Mouse (Mus musculus): ENCODE measurements around the gene Calhm3. TPM values are rescaled to one million over a fixed set of nuclear protein-coding genes. Genes with fewer than 3 reads are reported as not detected.
"Not testable (repeated sequence)": the region's sequence is repeated elsewhere in the genome, so short reads cannot be mapped to it uniquely, and the experiment has no call there.

Calhm3 gene
- total and polyA plus RNA-seq, 3 experiments, result not detected

DNA sequence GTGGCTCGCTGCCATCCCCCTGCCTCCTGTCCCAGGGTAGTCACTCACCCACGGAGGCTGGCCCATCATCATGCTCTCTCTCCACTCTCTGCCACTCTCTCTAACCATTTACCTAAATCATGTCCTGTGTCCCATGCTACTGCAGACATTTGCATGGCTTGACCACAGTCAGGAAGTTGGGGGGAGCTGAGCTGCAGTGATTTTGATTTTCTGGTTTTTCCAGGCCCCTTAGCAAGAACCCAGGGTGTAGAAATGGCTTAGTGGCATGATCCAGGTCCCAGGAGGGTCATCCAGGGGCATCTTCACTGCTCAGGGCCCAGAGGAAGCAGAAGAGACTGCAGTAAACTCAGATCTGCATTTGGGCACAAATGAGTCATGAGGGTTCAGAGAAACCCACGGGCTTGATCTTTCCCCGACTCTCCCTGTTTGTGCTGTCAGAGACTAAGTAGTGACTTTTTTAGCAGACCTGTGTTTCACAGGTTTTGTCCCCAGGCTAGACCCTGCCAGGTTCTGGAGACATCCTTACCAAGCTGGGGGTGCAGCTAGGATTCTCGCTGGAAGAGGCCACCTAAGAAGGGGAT lies 9.2 kb downstream of the Calhm3 start:
- Histone ChIP-seq H3K27me3 (ENCODE audit: control insufficient read depth, insufficient read depth, low read length) (no peaks in the 10 kb centered on the region; the same call in 1 of the 2 replicates), H3K27ac (no peak overlapping the region), H3K4me3 (no peak overlapping the region), H3K4me1 (ENCODE audit: control insufficient read depth, insufficient read depth, low read length) (no peaks in the 10 kb centered on the region), H3K9ac (ENCODE audit: low read depth, low read length) (no peak overlapping the region), H3K36me3 (ENCODE audit: control insufficient read depth, insufficient read depth, low read length) (no peaks in the 10 kb centered on the region), H3K79me2 (replicated peaks; ENCODE audit: control insufficient read depth, insufficient read depth, low read length) (no peaks in the 10 kb centered on the region)
- intact Hi-C loops (cut with DNase I), result no loop called here
- 72% methylated on average over 5 of the region's 5 CpGs for WGBS
- DNase-seq, result no peak
- TF ChIP-seq CTCF (IDR thresholded peaks at IDR 0.05) (no peak), EP300 (IDR thresholded peaks at IDR 0.05; ENCODE audit: insufficient read depth, low read depth, low read length) (no peak), POLR2A (IDR thresholded peaks at IDR 0.05; ENCODE audit: insufficient read depth, low read depth, low read length) (no peak)

DNA sequence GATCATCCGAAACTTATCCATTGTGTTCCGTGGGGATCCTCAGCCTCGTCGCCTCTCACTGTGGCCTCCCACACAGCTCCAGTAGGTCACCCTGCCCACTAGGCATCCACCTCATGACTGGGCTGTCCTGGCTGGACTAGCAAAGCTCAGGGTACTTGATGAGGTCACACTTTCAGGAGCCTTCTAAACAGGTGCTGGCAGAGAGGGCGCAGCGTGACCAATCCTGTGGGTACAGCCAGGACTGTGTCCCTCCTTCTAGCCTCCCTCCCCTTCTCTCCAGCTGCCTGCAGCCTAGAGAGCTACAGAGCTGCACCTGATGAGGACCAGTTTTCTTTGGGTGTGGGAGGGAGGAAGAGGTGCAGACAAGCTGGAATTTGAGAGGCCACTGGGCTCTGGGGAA lies 13.4 kb downstream of the Calhm3 start, which contains the start of gene Calhm1:
Gene Calhm1, minus strand, starts transcription at position 101 of the 400 bp plus-strand sequence.
- intact Hi-C loops (cut with DNase I), result no loop called here
- TF ChIP-seq CTCF (IDR thresholded peaks at IDR 0.05) (no peak), POLR2A (IDR thresholded peaks at IDR 0.05; ENCODE audit: insufficient read depth, low read depth, low read length) (no peak)
- Histone ChIP-seq H3K27ac (no peak within 1 kb of the TSS), H3K36me3 (ENCODE audit: control insufficient read depth, insufficient read depth, low read length) (no peaks in the 10 kb centered on the region), H3K4me1 (ENCODE audit: control insufficient read depth, insufficient read depth, low read length) (no peaks in the 10 kb centered on the region), H3K4me3 (no peak within 1 kb of the TSS), H3K27me3 (ENCODE audit: control insufficient read depth, insufficient read depth, low read length) (no peaks in the 10 kb centered on the region), H3K9ac (ENCODE audit: low read depth, low read length) (no peak within 1 kb of the TSS), H3K79me2 (replicated peaks; ENCODE audit: control insufficient read depth, insufficient read depth, low read length) (no peaks in the 10 kb centered on the region)
- WGBS, result 92% methylated on average over 6 of the region's 6 CpGs
- DNase-seq, result no peak

DNA sequence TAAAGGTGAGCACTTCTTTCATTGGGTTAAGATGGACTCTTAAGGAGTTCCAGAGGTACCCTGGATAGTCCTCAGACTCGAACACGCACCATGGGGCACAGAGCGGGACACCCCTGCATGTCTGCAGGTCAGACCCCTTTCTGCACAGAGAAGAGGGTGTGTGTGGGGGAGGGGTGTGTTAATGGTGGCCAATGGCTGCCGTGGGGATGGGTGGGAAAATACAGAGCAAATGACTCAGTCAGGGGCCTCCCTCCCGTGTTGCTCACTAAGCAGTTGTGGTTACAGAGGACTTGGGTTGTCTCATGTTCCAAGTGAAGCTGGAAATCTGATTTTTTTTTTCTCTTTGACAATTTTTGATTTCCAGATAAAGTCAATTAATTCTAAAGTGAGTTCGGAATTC lies 15.1 kb downstream of the Calhm3 start:
- peaks cover 3% of the 10 kb centered on the region; the same call in 1 of the 2 replicates for H3K4me1 ChIP-seq (ENCODE audit: control insufficient read depth, insufficient read depth, low read length)

DNA sequence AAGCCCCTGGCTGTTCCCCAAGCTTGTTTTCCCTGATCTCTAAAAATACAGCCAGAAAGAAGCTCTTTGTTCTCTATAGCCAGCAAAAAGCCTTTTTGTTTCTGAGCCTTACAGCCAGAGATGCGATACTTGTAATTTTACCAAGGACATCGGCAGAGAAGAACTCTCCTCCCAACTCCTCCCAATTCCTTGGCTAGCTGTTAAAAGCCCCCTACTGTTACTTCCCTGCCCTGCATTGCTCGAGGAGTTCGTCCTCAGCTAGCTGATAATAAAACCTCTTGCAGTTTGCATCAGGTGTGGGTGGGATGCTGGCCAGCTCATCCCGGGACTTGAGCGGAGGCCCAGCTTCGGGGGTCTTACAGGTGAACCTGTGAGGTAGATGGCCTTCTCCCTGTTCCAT lies 18.0 kb downstream of the Calhm3 start:
- intact Hi-C loops (cut with DNase I), result not testable (repeated sequence)

More for the DNA sequence above, 15.1 kb downstream of the Calhm3 start:
- Histone ChIP-seq H3K36me3 (ENCODE audit: control insufficient read depth, insufficient read depth, low read length) (no peaks in the 10 kb centered on the region), H3K9ac (ENCODE audit: low read depth, low read length) (no peak overlapping the region), H3K27me3 (ENCODE audit: control insufficient read depth, insufficient read depth, low read length) (no peaks in the 10 kb centered on the region), H3K79me2 (replicated peaks; ENCODE audit: control insufficient read depth, insufficient read depth, low read length) (no peaks in the 10 kb centered on the region), H3K4me3 (no peak overlapping the region), H3K27ac (no peak overlapping the region)
- intact Hi-C loops (cut with DNase I), result no loop called here
- TF ChIP-seq POLR2A (IDR thresholded peaks at IDR 0.05; ENCODE audit: insufficient read depth, low read depth, low read length), result no peak
- WGBS, result 76% methylated on average over 6 of the region's 6 CpGs
- no peak for DNase-seq

DNA sequence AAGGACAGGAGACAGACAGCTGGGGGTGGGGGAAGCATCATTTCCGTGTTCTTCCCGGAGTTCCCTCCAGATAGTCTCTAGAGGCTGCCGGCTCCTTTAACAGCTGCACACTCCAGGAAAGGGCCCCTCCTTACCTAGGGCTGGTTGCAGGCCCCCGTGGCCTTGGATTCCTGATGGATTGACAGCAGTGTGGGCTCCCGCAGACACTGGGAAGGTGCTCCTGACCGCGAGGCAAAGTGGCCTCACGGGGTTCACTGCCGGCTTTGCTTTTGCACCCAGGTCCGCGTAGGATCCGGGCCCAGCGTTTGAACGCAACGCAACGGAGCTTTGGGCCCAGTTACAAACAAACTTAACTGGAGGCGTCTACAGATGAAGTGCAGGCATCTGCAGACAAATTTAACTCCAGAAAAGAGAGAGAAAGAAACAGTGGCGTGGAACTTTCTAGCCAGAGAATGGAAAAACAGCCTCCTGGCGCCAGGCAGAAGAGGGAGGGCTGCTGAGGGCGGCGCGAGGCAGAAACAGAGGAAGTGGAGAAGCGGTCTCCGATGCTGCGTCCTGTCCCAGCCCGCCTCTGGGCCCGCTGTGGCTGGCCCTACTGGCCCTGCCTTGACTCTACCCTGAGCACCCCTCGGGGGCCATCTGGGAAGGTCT lies 19.7 kb downstream of the Calhm3 start, which contains the start of gene Calhm2:
Gene Calhm2, minus strand, starts transcription at position 524 of the 651 bp plus-strand sequence.
- Histone ChIP-seq H3K27ac (peak within 1 kb of the TSS; percentile 93), H3K4me3 (peak within 1 kb of the TSS; percentile 76), H3K36me3 (ENCODE audit: control insufficient read depth, insufficient read depth, low read length) (no peaks in the 10 kb centered on the region), H3K27me3 (ENCODE audit: control insufficient read depth, insufficient read depth, low read length) (no peaks in the 10 kb centered on the region), H3K9ac (ENCODE audit: low read depth, low read length) (peak within 1 kb of the TSS; percentile 69), H3K79me2 (replicated peaks; ENCODE audit: control insufficient read depth, insufficient read depth, low read length) (no peaks in the 10 kb centered on the region), H3K4me1 (ENCODE audit: control insufficient read depth, insufficient read depth, low read length) (peaks cover 7% of the 10 kb centered on the region)
- 3% methylated on average over 28 of the region's 28 CpGs for WGBS
- intact Hi-C loops (cut with DNase I), result loop anchor here (2.0 kb wide), 2 partner anchors 15 to 443 kb away; no protein-coding TSS in a partner anchor
- peak; percentile 81 to 82 for DNase-seq
- TF ChIP-seq POLR2A (IDR thresholded peaks at IDR 0.05; ENCODE audit: insufficient read depth, low read depth, low read length) (peak; percentile 59), EP300 (IDR thresholded peaks at IDR 0.05; ENCODE audit: insufficient read depth, low read depth, low read length) (no peak)

More for the DNA sequence above, 18.0 kb downstream of the Calhm3 start:
- not testable (repeated sequence) for H3K27ac ChIP-seq; H3K27me3 ChIP-seq (ENCODE audit: control insufficient read depth, insufficient read depth, low read length); H3K36me3 ChIP-seq (ENCODE audit: control insufficient read depth, insufficient read depth, low read length); H3K4me1 ChIP-seq (ENCODE audit: control insufficient read depth, insufficient read depth, low read length); H3K4me3 ChIP-seq; H3K79me2 ChIP-seq (replicated peaks; ENCODE audit: control insufficient read depth, insufficient read depth, low read length); DNase-seq; H3K9ac ChIP-seq (ENCODE audit: low read depth, low read length)
- WGBS, result 47% methylated on average over 7 of the region's 7 CpGs

DNA sequence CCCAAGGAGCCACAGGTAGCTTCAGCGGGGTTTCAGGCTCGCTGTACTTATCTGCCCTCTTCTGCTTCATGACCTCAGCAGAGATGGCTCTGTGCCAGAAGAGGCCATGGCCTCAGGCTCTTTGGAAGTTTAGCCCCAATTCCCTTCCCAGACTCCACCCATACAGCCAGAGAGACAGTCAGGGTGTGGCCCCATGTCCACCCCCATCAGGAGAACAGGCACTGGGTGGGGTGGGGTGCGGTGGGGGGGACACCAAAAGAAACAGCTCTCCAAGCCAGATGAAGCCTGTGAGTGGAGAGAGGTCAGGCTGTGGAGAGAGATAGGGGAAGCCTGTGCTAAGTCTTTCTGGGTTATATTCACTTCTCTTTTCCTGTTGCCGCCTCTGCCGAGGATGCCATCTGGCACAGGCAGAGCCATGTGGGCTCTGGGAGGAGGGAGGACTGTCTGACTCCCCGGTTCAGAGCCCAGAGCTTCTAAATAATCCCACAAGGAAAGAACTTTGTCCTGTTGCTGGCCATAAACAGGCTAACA lies 20.4 kb downstream of the Calhm3 start:
- Histone ChIP-seq H3K27ac (peak overlapping the region; percentile 93), H3K79me2 (replicated peaks; ENCODE audit: control insufficient read depth, insufficient read depth, low read length) (no peaks in the 10 kb centered on the region), H3K4me3 (peak overlapping the region; percentile 76), H3K36me3 (ENCODE audit: control insufficient read depth, insufficient read depth, low read length) (no peaks in the 10 kb centered on the region), H3K4me1 (ENCODE audit: control insufficient read depth, insufficient read depth, low read length) (peaks cover 7% of the 10 kb centered on the region), H3K9ac (ENCODE audit: low read depth, low read length) (peak overlapping the region; percentile 68), H3K27me3 (ENCODE audit: control insufficient read depth, insufficient read depth, low read length) (no peaks in the 10 kb centered on the region)
- peak; percentile 75 to 80 for DNase-seq
- intact Hi-C loops (cut with DNase I), result loop anchor here (2.0 kb wide), 2 partner anchors 14 to 444 kb away; no protein-coding TSS in a partner anchor
- TF ChIP-seq POLR2A (IDR thresholded peaks at IDR 0.05; ENCODE audit: insufficient read depth, low read depth, low read length), result peak; percentile 40; the same call in 1 of the 2 replicates
- TF ChIP-seq EP300 (IDR thresholded peaks at IDR 0.05; ENCODE audit: insufficient read depth, low read depth, low read length), result 0 out of 2 replicates have a peak, but pooled peaks have one; percentile 2
- TF ChIP-seq CTCF (IDR thresholded peaks at IDR 0.05), result no peak
- 13% methylated on average over 6 of the region's 6 CpGs for WGBS

Data from heart, adult 2 months (tissue).